Mouse (Mus musculus): ENCODE results near the gene Ppp1r9a. TPM values are rescaled to one million over a fixed set of nuclear protein-coding genes. Genes with fewer than 3 reads are reported as not detected.

Gene Ppp1r9a
- polyA plus RNA-seq, 1 experiment from 2014 or later = 28.3 TPM

- H3K4me1 ChIP-seq = peaks cover 11% of the 10 kb centered on the region
- no peaks in the 10 kb centered on the region for H3K9me3 ChIP-seq (replicated peaks)
- ATAC-seq (ENCODE audit: low FRiP score) = no peak
- no peak overlapping the region for H3K4me3 ChIP-seq
- H3K36me3 ChIP-seq = no peaks in the 10 kb centered on the region
- H3K27ac ChIP-seq = no peak overlapping the region
- no peaks in the 10 kb centered on the region for H3K27me3 ChIP-seq
- no peak overlapping the region for H3K9ac ChIP-seq
- H3K4me2 ChIP-seq (replicated peaks) = no peak overlapping the region
- 74% methylated on average over 10 of the region's 10 CpGs for WGBS
These were observed 197.6 kb downstream of the Ppp1r9a start for GRCm38 (mm10) chr6:5100347-5100746.

GRCm38 (mm10) chr6:5102741-5103140 is 200.0 kb downstream of the Ppp1r9a start:
- Histone ChIP-seq H3K27me3 (no peaks in the 10 kb centered on the region), H3K9ac (no peak overlapping the region), H3K9me3 (replicated peaks) (no peaks in the 10 kb centered on the region), H3K4me3 (no peak overlapping the region), H3K4me2 (replicated peaks) (no peak overlapping the region), H3K27ac (no peak overlapping the region), H3K4me1 (peaks cover 11% of the 10 kb centered on the region), H3K36me3 (no peaks in the 10 kb centered on the region)
- peak; percentile 64; the same call in 1 of the 2 replicates for ATAC-seq (ENCODE audit: low FRiP score)
- 44% methylated on average over 2 of the region's 2 CpGs for WGBS

- H3K4me1 ChIP-seq = peaks cover 15% of the 10 kb centered on the region
- H3K9me3 ChIP-seq (replicated peaks) = no peaks in the 10 kb centered on the region
- no peaks in the 10 kb centered on the region for H3K27me3 ChIP-seq
- WGBS = 41% methylated on average over 6 of the region's 6 CpGs
- no peak overlapping the region for H3K4me2 ChIP-seq (replicated peaks)
- no peak overlapping the region for H3K4me3 ChIP-seq
- no peak overlapping the region for H3K27ac ChIP-seq
- 0 out of 2 replicates have a peak, but pooled peaks have one; percentile 36 for ATAC-seq (ENCODE audit: low FRiP score)
- no peak overlapping the region for H3K9ac ChIP-seq
- H3K36me3 ChIP-seq = no peaks in the 10 kb centered on the region
These were observed 201.1 kb downstream of the Ppp1r9a start for GRCm38 (mm10) chr6:5103769-5104168.

- H3K4me3 ChIP-seq = no peak overlapping the region
- no peak overlapping the region for H3K27ac ChIP-seq
- ATAC-seq (ENCODE audit: low FRiP score) = no peak
- H3K9ac ChIP-seq = no peak overlapping the region
- no peaks in the 10 kb centered on the region for H3K27me3 ChIP-seq
- no peaks in the 10 kb centered on the region for H3K9me3 ChIP-seq (replicated peaks)
- no peak overlapping the region for H3K4me2 ChIP-seq (replicated peaks)
- H3K36me3 ChIP-seq = no peaks in the 10 kb centered on the region
- peaks cover 15% of the 10 kb centered on the region for H3K4me1 ChIP-seq
- 90% methylated on average over 7 of the region's 7 CpGs for WGBS
These were observed 201.5 kb downstream of the Ppp1r9a start for GRCm38 (mm10) chr6:5104238-5104637.

GRCm38 (mm10) chr6:5108494-5108893 is 205.8 kb downstream of the Ppp1r9a start:
- WGBS = 49% methylated on average over 3 of the region's 3 CpGs
- H3K9me3 ChIP-seq (replicated peaks) = no peaks in the 10 kb centered on the region
- no peak overlapping the region for H3K27ac ChIP-seq
- no peaks in the 10 kb centered on the region for H3K36me3 ChIP-seq
- no peaks in the 10 kb centered on the region for H3K27me3 ChIP-seq
- H3K4me2 ChIP-seq (replicated peaks) = no peak overlapping the region
- no peak overlapping the region for H3K9ac ChIP-seq
- H3K4me3 ChIP-seq = no peak overlapping the region
- ATAC-seq (ENCODE audit: low FRiP score) = no peak
- H3K4me1 ChIP-seq = peaks cover 16% of the 10 kb centered on the region; the same call in 1 of the 2 replicates

GRCm38 (mm10) chr6:5109925-5110714 is 207.4 kb downstream of the Ppp1r9a start:
- Histone ChIP-seq H3K9ac (peak overlapping the region; percentile 53), H3K4me1 (peaks cover 19% of the 10 kb centered on the region), H3K9me3 (replicated peaks) (no peaks in the 10 kb centered on the region), H3K27me3 (no peaks in the 10 kb centered on the region), H3K36me3 (peaks cover 3% of the 10 kb centered on the region; the same call in 1 of the 2 replicates), H3K27ac (no peak overlapping the region), H3K4me3 (peak overlapping the region; percentile 30), H3K4me2 (replicated peaks) (peak overlapping the region; percentile 50)
- peak; percentile 98 for ATAC-seq (ENCODE audit: low FRiP score)
- 4% methylated on average over 18 of the region's 18 CpGs for WGBS

- Histone ChIP-seq H3K4me1 (peaks cover 19% of the 10 kb centered on the region), H3K27me3 (no peaks in the 10 kb centered on the region), H3K27ac (no peak overlapping the region), H3K4me2 (replicated peaks) (no peak overlapping the region), H3K4me3 (no peak overlapping the region), H3K9me3 (replicated peaks) (no peaks in the 10 kb centered on the region), H3K9ac (no peak overlapping the region), H3K36me3 (peaks cover 7% of the 10 kb centered on the region)
- 27% methylated on average over 3 of the region's 3 CpGs for WGBS
- no peak for ATAC-seq (ENCODE audit: low FRiP score)
These were observed 208.0 kb downstream of the Ppp1r9a start for GRCm38 (mm10) chr6:5110715-5111048.

- Histone ChIP-seq H3K4me2 (replicated peaks) (no peak overlapping the region), H3K9me3 (replicated peaks) (no peaks in the 10 kb centered on the region), H3K27ac (no peak overlapping the region), H3K4me3 (no peak overlapping the region), H3K4me1 (peaks cover 19% of the 10 kb centered on the region), H3K36me3 (peaks cover 15% of the 10 kb centered on the region), H3K9ac (no peak overlapping the region), H3K27me3 (no peaks in the 10 kb centered on the region)
- WGBS = 58% methylated on average over 8 of the region's 8 CpGs
- no peak for ATAC-seq (ENCODE audit: low FRiP score)
These were observed 210.4 kb downstream of the Ppp1r9a start for GRCm38 (mm10) chr6:5113103-5113502.

GRCm38 (mm10) chr6:5113734-5114133 is 211.0 kb downstream of the Ppp1r9a start:
- no peak for ATAC-seq (ENCODE audit: low FRiP score)
- peaks cover 15% of the 10 kb centered on the region for H3K36me3 ChIP-seq
- no peak overlapping the region for H3K9ac ChIP-seq
- H3K4me1 ChIP-seq = peaks cover 15% of the 10 kb centered on the region
- no peak overlapping the region for H3K27ac ChIP-seq
- no peaks in the 10 kb centered on the region for H3K27me3 ChIP-seq
- 50% methylated on average over 5 of the region's 5 CpGs for WGBS
- H3K4me2 ChIP-seq (replicated peaks) = no peak overlapping the region
- H3K4me3 ChIP-seq = no peak overlapping the region
- H3K9me3 ChIP-seq (replicated peaks) = no peaks in the 10 kb centered on the region

GRCm38 (mm10) chr6:5114857-5115256 is 212.1 kb downstream of the Ppp1r9a start:
- H3K4me1 ChIP-seq = peaks cover 13% of the 10 kb centered on the region
- H3K9me3 ChIP-seq (replicated peaks) = no peaks in the 10 kb centered on the region
- H3K4me2 ChIP-seq (replicated peaks) = no peak overlapping the region
- H3K4me3 ChIP-seq = no peak overlapping the region
- no peaks in the 10 kb centered on the region for H3K27me3 ChIP-seq
- no peak for ATAC-seq (ENCODE audit: low FRiP score)
- H3K36me3 ChIP-seq = peaks cover 15% of the 10 kb centered on the region
- H3K9ac ChIP-seq = no peak overlapping the region
- WGBS = 88% methylated on average over 7 of the region's 7 CpGs
- H3K27ac ChIP-seq = no peak overlapping the region

GRCm38 (mm10) chr6:5119181-5119910 is 216.6 kb downstream of the Ppp1r9a start:
- H3K9ac ChIP-seq = no peak overlapping the region
- no peak overlapping the region for H3K4me2 ChIP-seq (replicated peaks)
- H3K4me1 ChIP-seq = no peaks in the 10 kb centered on the region
- H3K4me3 ChIP-seq = no peak overlapping the region
- H3K36me3 ChIP-seq = peaks cover 15% of the 10 kb centered on the region
- H3K27me3 ChIP-seq = no peaks in the 10 kb centered on the region
- H3K27ac ChIP-seq = no peak overlapping the region
- no peaks in the 10 kb centered on the region for H3K9me3 ChIP-seq (replicated peaks)
- WGBS = 79% methylated on average over 15 of the region's 15 CpGs
- no peak for ATAC-seq (ENCODE audit: low FRiP score)

GRCm38 (mm10) chr6:5120229-5120628 is 217.5 kb downstream of the Ppp1r9a start:
- Histone ChIP-seq H3K27me3 (no peaks in the 10 kb centered on the region), H3K4me1 (no peaks in the 10 kb centered on the region), H3K36me3 (peaks cover 12% of the 10 kb centered on the region), H3K9me3 (replicated peaks) (no peaks in the 10 kb centered on the region), H3K4me2 (replicated peaks) (no peak overlapping the region), H3K4me3 (no peak overlapping the region), H3K27ac (no peak overlapping the region), H3K9ac (no peak overlapping the region)
- no peak for ATAC-seq (ENCODE audit: low FRiP score)
- WGBS = 53% methylated on average over 3 of the region's 3 CpGs

Measured in hindbrain, embryonic 12.5 days (tissue).